Mouse (Mus musculus): ENCODE measurements around the gene Nphs1. TPM values are rescaled to one million over a fixed set of nuclear protein-coding genes. Genes with fewer than 3 reads are reported as not detected.

Gene Nphs1
- polyA plus RNA-seq (2017; shearing (Covaris generic)) = 0.22 TPM

GRCm38 (mm10) chr7:30457629-30458330 lies at the start of gene Nphs1, which contains the start of gene Kirrel2:
Gene Nphs1 (plus strand): TSS chr7:30458315.
Gene Kirrel2 (minus strand): TSS chr7:30457690.

GRCm38 (mm10) chr7:30413596-30413995 lies 44.5 kb upstream of the Nphs1 start, which contains the start of gene Tyrobp:
Gene Tyrobp (plus strand): TSS chr7:30413760.

GRCm38 (mm10) chr7:30419561-30420499 lies 38.3 kb upstream of the Nphs1 start, which contains the start of gene Hcst:
Gene Hcst (minus strand): TSS chr7:30419854.

GRCm38 (mm10) chr7:30421175-30421889 lies 36.8 kb upstream of the Nphs1 start, which contains the start of gene Nfkbid:
Gene Nfkbid (plus strand): TSS chr7:30421732.

GRCm38 (mm10) chr7:30444971-30445751 lies 13.0 kb upstream of the Nphs1 start, which contains the start of gene Aplp1:
Gene Aplp1 (minus strand): TSS chr7:30445535.

GRCm38 (mm10) chr7:30493401-30493931 lies 35.4 kb downstream of the Nphs1 start, which contains the start of gene Prodh2:
Gene Prodh2 (plus strand): TSS chr7:30493622.

GRCm38 (mm10) chr7:30534633-30535577 lies 76.8 kb downstream of the Nphs1 start, which contains the start of gene Arhgap33:
Gene Arhgap33 (minus strand): TSS chr7:30535060.

Other genes starting within 250 kb of the Nphs1 start
- gene Polr2i, start 226.4 kb upstream of the Nphs1 start, polyA plus RNA-seq (2017; shearing (Covaris generic)) = 32.3 TPM
- 61.3 TPM for gene Tbcb, start 226.0 kb upstream of the Nphs1 start, polyA plus RNA-seq (2017; shearing (Covaris generic))
- gene Ovol3, start 222.6 kb upstream of the Nphs1 start, polyA plus RNA-seq (2017; shearing (Covaris generic)) = not detected
- 0.85 TPM for gene Thap8, start 178.2 kb upstream of the Nphs1 start, polyA plus RNA-seq (2017; shearing (Covaris generic))
- gene Wdr62, start 177.9 kb upstream of the Nphs1 start, polyA plus RNA-seq (2017; shearing (Covaris generic)) = 4.5 TPM
- gene Clip3, start 166.6 kb upstream of the Nphs1 start, polyA plus RNA-seq (2017; shearing (Covaris generic)) = 0.83 TPM
- 92.3 TPM for gene Alkbh6, start 149.6 kb upstream of the Nphs1 start, polyA plus RNA-seq (2017; shearing (Covaris generic))
- gene Syne4, start 143.5 kb upstream of the Nphs1 start, polyA plus RNA-seq (2017; shearing (Covaris generic)) = 2.6 TPM
- not detected for gene E130208F15Rik, start 136.6 kb upstream of the Nphs1 start, polyA plus RNA-seq (2017; shearing (Covaris generic))
- gene Sdhaf1, start 134.4 kb upstream of the Nphs1 start, polyA plus RNA-seq (2017; shearing (Covaris generic)) = 16.2 TPM
- not detected for gene Lrfn3, start 95.5 kb upstream of the Nphs1 start, polyA plus RNA-seq (2017; shearing (Covaris generic))
- gene Tyrobp, start 44.6 kb upstream of the Nphs1 start, polyA plus RNA-seq (2017; shearing (Covaris generic)) = not detected
- 749 TPM for gene Hcst, start 38.5 kb upstream of the Nphs1 start, polyA plus RNA-seq (2017; shearing (Covaris generic))
- gene Nfkbid, start 36.6 kb upstream of the Nphs1 start, polyA plus RNA-seq (2017; shearing (Covaris generic)) = 888 TPM
- gene Aplp1, start 12.8 kb upstream of the Nphs1 start, polyA plus RNA-seq (2017; shearing (Covaris generic)) = 24.5 TPM
- not detected for gene Kirrel2, start 625 bp upstream of the Nphs1 start, polyA plus RNA-seq (2017; shearing (Covaris generic))
- not detected for gene Prodh2, start 35.3 kb downstream of the Nphs1 start, polyA plus RNA-seq (2017; shearing (Covaris generic))
- 1.1 TPM for gene Arhgap33, start 76.7 kb downstream of the Nphs1 start, polyA plus RNA-seq (2017; shearing (Covaris generic))
- gene Hspb6, start 93.9 kb downstream of the Nphs1 start, polyA plus RNA-seq (2017; shearing (Covaris generic)) = 5.0 TPM
- gene Proser3, start 94.0 kb downstream of the Nphs1 start, polyA plus RNA-seq (2017; shearing (Covaris generic)) = 2.2 TPM
- gene Lin37, start 101.5 kb downstream of the Nphs1 start, polyA plus RNA-seq (2017; shearing (Covaris generic)) = 49.3 TPM
- 90.7 TPM for gene U2af1l4, start 105.0 kb downstream of the Nphs1 start, polyA plus RNA-seq (2017; shearing (Covaris generic))
- 54.0 TPM for gene Gm49396, start 105.0 kb downstream of the Nphs1 start, polyA plus RNA-seq (2017; shearing (Covaris generic))
- 150 TPM for gene Psenen, start 105.3 kb downstream of the Nphs1 start, polyA plus RNA-seq (2017; shearing (Covaris generic))
- 67.5 TPM for gene Igflr1, start 107.1 kb downstream of the Nphs1 start, polyA plus RNA-seq (2017; shearing (Covaris generic))
- 11.1 TPM for gene Kmt2b, start 130.4 kb downstream of the Nphs1 start, polyA plus RNA-seq (2017; shearing (Covaris generic))
- gene Zbtb32, start 140.6 kb downstream of the Nphs1 start, polyA plus RNA-seq (2017; shearing (Covaris generic)) = 16.9 TPM
- gene Upk1a, start 154.5 kb downstream of the Nphs1 start, polyA plus RNA-seq (2017; shearing (Covaris generic)) = 0.62 TPM
- 445 TPM for gene Cox6b1, start 167.8 kb downstream of the Nphs1 start, polyA plus RNA-seq (2017; shearing (Covaris generic))
- gene Etv2, start 177.5 kb downstream of the Nphs1 start, polyA plus RNA-seq (2017; shearing (Covaris generic)) = not detected
- 238 TPM for gene Rbm42, start 192.0 kb downstream of the Nphs1 start, polyA plus RNA-seq (2017; shearing (Covaris generic))
- 47.1 TPM for gene Haus5, start 206.7 kb downstream of the Nphs1 start, polyA plus RNA-seq (2017; shearing (Covaris generic))
- gene Pmis2, start 213.3 kb downstream of the Nphs1 start, polyA plus RNA-seq (2017; shearing (Covaris generic)) = not detected
- not detected for gene 2200002J24Rik, start 240.6 kb downstream of the Nphs1 start, polyA plus RNA-seq (2017; shearing (Covaris generic))